Mouse (Mus musculus) ovary, postnatal 10 days (tissue): ENCODE results near the gene Fmo1.
"Not testable (repeated sequence)": the region's sequence is repeated elsewhere in the genome, so short reads cannot be mapped to it uniquely, and the experiment has no call there.

Experiments
- DNase-seq: peaks from one replicate; pipeline ENCODE4 v3.0.0; 2022; ENCODE audit warnings: low spot score

Gene Fmo1

GRCm38 (mm10) chr1:162792306-162793044 is 73.9 kb downstream of the Fmo1 start:
- no peak for DNase-seq

- no peak for DNase-seq
These were observed 81.2 kb downstream of the Fmo1 start for GRCm38 (mm10) chr1:162785222-162785621.

- no peak for DNase-seq
These were observed 82.7 kb downstream of the Fmo1 start for GRCm38 (mm10) chr1:162783669-162784248.

GRCm38 (mm10) chr1:162781035-162781434 is 85.4 kb downstream of the Fmo1 start:
- not testable (repeated sequence) for DNase-seq
